Mouse (Mus musculus): Measurements from ENCODE around the gene Slf2.

Slf2 gene

GRCm38 (mm10) chr19:45012219-45012618 is 81.3 kb downstream of the Slf2 start:
- DNase-seq (ENCODE audit: low spot score in 2 of 2) = no peak

DNA sequence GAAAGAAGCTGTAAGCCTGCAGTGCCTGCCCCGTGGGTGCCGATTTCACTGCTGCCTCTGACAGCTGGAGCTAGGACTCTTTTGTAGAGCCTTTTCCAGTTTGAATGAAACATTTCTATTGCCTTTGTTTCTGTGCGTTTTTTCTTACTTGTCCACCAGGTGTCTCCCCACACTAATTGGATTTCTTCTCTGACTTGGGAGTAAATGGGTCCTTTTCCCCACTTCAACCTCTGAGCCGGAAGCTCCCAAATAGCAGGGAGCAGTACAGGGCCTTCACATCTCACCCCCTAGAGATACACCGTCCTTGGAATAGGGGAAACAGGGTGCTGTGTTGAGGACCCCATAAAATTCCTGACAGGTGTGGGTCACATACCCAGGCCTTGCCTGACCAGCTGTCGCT is 81.7 kb downstream of the Slf2 start:
- DNase-seq (ENCODE audit: low spot score in 2 of 2) = no peak

- no peak for DNase-seq (ENCODE audit: low spot score in 2 of 2)
Measured at GRCm38 (mm10) chr19:45013581-45014225, 82.8 kb downstream of the Slf2 start.

DNA sequence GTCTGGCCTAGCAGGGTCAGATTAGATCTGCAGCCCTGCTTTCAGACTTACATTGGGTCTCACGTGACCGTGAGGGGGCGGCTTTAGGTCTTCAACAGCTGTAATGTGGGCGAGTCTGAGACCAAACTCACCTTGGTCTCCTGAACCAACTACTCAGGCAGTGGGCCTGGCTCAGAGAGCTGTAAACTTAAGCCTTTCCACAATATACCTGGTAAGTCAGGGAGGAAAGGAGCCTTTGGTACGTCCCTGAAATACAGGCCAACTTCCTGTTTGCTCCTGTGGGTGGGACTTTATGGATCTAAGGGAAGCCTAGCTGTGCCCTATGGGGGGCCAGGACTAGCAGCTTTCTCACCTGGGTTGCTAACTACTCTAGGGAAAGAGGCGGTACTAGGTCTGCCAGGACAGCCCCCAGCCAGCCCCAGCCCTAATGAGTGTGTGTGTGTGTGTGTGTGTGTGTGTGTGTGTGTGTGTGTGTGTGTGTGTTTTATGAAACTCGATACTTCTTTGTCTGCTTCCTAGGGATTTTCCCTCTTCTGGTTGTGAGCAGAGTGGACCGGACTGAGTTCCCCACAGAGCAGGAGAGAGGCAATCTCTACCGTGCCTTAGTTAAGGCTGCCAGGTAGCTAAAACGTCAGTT is 83.5 kb downstream of the Slf2 start, which contains the start of gene Lzts2:
Gene Lzts2, plus strand, starts transcription at position 80 of the 637 bp plus-strand sequence.
- no peak for DNase-seq (ENCODE audit: low spot score in 2 of 2)

DNA sequence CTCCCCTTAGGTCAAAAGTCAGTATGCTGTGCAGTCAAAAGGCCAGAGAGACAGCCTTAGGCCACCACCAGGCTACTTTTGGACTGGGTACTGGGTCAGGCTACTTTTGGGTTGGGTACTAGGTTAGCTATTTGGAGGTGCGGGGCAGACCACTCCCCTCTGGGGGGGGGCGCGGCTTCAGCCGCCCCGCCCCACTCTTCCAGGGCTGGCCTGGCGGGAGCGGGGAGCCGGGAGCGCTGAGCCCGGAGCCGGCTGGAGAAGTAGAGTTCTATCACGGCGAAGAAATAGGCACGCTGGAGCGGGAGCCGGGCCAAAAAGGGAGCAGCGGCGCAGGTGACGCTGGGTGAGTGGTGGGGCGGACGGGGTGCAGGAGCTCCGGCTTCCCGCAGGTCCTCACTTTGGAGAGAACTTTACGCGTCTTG is 84.0 kb downstream of the Slf2 start:
- no peak for DNase-seq (ENCODE audit: low spot score in 2 of 2)

DNA sequence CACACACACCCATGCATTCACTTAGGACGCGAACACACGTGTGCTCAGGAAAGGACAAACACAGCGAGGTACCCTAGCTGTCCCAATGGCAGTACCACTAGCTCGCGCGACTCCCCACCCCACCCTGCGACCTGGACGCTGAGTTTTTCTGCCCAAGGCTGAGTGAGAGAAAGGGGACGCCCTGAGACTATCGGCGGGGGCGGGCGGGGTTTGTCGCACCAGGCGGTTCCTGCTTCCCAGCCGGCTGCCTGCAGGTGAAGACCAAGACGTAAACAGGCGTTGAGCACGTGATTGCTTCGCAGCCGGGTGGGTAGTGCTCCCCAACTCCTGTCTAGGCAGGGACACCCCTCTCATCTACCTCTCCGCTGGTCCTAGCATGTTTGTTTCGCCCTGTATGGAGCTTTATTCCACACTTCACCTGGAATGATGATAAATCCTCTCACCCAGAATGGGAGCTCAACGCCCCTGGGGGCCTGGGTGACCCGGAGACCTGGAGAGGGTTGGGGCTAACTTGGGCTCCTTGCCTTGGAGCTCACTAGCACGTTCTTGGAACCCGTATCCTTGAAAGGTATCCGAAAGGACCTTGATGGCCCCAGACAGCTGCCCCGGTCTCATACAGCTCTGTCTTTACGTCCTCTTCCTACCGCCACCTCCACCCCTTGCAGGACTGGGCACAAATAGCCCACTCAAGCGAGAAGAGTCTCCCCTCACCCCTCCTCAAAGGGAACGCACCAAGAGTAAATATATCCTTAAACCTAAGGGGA is 84.7 kb downstream of the Slf2 start:
- no peak for DNase-seq (ENCODE audit: low spot score in 2 of 2)

DNA sequence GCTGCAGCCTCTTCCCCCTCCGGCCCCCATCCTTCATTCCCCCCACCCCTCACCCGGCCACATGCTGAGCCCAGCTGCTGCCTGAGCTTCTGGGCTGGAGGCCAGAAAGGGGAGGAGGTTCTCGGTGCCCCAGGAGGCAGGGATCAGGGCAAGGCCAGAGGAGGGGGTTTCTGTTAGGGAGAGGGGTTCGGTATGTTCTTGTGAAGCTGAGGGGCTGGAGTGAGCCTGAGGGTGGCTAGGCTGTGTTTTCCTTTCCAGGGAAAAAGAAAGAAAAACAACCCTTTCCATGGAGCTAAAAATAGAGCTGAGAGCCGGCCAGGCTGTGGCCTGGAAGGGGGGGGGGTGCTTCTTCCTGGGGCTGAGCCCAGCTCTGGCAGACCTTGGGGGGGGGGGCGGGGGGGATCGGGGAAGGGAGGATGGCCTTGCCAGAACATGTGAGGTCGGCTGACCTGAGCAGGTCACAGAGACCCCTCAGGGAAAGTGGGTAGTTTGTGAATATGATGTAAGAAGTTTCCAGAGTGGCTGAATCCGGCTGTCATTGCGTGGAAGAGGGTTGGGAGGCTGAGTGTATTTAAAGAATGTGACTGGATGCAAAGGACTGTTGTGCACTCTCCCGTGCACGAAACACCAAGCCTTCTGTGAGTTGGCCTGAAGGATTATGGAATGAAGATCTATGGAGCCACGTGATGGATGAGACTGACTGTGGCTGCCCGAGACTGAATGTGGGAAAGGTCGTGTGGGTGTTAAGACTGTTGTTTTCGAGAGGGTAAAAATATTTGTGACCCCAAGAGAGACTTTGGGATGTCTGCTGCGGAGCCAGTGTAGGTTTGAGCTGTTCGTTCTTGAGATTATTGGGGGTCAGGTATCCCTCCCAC is 85.6 kb downstream of the Slf2 start:
- DNase-seq (ENCODE audit: low spot score in 2 of 2) = no peak

DNA sequence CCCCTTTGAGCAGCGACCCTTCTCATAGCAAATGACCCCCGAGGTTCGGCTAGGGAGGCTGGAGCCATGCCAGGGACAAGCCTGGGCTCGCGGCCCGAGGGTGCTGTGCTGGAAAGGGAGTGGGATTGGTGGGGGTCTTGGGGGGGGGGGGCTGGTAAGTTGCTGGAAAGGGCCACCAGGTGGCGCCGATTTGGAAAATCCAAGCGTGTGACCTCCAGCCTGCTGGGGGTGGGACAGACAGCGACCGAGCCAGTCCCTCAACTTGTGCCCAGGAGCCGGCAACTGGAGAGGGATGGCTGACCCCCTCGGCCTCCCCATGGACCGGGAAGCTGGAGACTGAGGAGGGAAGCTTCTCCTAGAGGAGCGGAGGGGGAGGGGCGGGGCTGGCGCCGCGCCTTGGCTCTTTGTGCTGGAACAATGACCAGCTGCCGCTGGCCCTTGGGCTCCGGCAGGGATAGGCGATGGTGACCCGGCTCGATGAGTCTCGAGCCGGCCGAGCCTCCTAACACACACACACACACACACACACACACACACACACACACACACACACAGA is 86.3 kb downstream of the Slf2 start:
- DNase-seq (ENCODE audit: low spot score in 2 of 2) = peak; percentile 55 to 65

DNA sequence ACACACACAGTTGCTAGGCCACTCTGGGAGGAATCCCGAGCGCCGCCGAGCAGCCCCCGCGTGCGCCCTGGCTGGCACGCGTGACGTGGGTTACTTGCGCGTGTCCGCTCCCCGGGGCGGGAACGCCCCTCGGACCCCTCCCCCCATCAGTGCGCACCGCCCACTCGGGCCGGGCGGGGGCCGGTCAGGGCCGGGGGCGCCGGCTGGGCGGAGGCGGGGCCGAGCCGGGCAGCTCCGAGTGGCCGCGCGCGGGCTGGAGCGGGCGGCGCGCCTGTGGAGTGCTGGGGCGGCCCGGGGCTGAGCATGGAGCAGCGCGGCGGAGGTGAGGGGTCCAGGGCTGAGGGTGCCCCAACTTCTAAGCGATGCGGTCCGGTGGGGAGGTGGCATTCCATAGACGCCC is 87.0 kb downstream of the Slf2 start:
- DNase-seq (ENCODE audit: low spot score in 2 of 2) = peak; percentile 61 to 62

DNA sequence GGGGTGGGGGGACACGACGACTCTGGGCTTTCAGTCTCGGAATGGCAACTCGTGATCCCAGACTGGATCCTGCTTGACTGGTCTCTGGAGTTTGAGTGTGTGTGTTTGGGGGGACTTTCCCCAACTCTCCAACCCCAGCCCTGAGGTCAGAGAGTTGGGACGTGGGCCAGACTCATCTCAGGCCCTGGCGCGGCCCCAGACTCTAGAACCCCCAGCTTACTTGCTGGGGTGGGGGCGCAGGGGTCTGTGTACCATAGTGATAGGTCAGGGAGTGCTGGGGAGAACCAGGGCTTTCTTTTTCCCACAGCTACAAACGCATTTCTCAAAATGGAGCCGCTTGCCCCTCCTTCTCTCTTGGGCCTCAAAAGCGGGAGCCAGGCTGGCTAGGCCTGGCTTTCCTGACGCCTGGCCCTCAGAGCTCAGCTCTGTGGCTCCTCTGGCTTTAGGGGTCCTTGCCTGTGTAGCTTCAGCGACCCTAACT is 87.4 kb downstream of the Slf2 start:
- DNase-seq (ENCODE audit: low spot score in 2 of 2) = no peak

GRCm38 (mm10) chr19:45020348-45020747 is 89.4 kb downstream of the Slf2 start:
- no peak for DNase-seq (ENCODE audit: low spot score in 2 of 2)

DNA sequence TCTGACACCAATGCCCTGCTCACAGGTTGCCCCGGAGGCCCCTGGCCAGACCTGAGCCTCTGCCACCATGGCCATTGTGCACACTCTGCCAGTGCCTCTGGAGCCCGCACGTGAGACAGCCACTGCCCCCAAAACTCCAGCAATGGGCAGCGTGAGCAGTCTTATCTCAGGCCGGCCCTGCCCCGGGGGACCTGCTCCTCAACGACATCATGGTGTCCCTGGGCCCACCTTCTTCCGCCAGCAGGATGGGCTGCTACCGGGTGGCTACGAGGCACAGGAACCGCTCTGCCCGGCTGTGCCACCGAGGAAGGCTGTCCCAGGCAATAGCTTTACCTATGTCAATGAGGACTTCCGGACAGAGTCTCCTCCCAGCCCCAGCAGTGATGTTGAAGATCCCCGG is 90.4 kb downstream of the Slf2 start:
- DNase-seq (ENCODE audit: low spot score in 2 of 2) = no peak

GRCm38 (mm10) chr19:45023993-45024392 is 93.0 kb downstream of the Slf2 start:
- DNase-seq (ENCODE audit: low spot score in 2 of 2) = no peak

DNA sequence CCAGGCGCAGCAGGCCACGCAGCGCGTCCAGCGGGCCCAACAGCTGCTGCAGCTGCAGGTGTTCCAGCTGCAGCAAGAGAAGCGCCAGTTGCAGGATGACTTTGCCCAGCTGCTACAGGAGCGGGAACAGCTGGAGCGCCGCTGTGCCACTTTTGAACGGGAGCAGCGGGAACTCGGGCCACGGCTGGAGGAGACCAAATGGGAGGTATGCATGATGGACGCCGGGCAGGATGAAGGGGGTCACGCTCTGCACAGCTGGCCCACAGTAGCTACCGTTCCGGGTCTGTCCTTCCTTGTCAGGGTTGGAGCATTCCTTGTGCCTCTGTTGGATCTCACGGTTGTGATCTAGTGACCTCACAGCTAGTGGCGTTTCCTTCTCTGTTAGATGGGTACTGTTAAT is 93.8 kb downstream of the Slf2 start:
- DNase-seq (ENCODE audit: low spot score in 2 of 2) = no peak

DNA sequence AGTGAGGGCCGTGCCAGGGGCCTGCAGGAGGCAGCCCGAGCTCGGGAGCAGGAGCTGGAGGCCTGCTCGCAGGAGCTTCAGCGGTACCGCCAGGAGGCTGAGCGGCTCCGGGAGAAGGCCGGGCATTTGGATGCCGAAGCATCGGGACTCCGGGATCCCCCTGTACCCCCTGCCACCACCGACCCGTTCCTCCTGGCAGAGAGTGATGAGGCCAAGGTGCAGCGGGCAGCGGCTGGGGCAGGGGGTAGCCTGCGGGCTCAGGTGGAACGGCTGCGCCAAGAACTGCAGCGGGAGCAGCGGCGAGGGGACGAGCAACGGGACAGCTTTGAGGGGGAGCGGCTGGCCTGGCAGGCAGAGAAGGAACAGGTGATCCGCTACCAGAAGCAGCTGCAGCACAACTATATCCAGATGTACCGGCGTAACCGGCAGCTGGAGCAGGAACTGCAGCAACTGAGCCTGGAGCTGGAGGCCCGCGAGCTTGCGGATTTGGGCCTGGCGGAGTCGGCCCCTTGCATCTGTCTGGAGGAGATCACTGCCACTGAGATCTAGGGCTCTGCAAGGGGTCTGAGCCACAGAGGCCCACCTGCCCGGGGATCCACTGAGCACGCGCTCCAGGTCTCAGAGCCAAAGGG is 95.1 kb downstream of the Slf2 start:
- no peak for DNase-seq (ENCODE audit: low spot score in 2 of 2)

DNA sequence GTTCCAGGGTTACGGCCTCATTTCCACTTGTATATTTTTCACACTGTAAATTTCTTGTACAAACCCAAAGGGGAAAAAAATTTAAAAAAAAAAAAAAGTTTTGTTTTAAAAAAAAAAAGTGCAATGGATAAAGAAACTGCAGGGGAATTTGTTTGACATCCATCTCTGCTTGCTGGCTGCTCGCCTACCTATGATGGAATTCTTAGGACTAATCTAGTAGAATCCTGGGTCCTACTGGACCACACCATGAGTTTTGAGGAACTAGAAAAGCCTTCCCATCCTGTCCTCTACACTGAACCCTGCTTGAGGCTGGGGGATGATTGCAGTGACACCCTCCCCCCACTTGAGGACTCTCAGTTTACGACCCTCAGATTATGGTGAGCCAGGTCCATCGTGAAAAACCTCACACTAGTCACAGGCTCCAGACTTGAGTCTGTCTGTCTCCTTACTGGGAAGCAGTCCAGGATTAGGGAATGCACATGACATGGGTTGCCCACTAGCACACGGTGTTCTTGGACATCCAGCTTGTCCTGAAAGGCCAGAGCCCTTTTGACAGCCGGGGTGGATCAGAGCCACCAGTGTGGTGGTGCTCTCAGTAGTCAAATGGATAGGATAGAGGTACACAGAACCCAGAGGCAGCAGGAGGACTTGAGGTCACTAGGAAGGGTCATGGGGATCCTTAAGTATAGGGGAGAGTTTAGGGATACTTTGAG is 96.2 kb downstream of the Slf2 start:
- DNase-seq (ENCODE audit: low spot score in 2 of 2) = no peak

DNA sequence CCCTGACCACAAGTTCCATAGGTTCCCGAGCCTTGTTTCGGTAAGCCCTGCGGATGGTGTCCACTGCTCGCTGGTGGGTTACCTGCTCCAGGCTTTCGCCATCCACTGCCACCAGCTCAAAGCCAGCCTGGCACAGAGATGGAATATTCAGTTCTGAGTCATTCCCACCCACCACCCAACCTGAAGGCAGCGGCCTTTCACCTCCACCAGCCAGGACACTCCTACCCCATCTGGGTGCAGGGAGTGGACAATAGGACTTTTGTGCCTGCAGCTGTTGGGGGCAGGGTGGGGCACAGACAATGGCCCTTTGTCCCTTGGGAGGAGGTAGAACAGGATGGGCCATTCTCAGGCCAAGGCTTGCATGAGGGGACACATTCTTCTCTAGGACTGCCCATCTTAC is 96.9 kb downstream of the Slf2 start:
- no peak for DNase-seq (ENCODE audit: low spot score in 2 of 2)

- no peak for DNase-seq (ENCODE audit: low spot score in 2 of 2)
Measured at GRCm38 (mm10) chr19:45028746-45029145, 97.8 kb downstream of the Slf2 start.

DNA sequence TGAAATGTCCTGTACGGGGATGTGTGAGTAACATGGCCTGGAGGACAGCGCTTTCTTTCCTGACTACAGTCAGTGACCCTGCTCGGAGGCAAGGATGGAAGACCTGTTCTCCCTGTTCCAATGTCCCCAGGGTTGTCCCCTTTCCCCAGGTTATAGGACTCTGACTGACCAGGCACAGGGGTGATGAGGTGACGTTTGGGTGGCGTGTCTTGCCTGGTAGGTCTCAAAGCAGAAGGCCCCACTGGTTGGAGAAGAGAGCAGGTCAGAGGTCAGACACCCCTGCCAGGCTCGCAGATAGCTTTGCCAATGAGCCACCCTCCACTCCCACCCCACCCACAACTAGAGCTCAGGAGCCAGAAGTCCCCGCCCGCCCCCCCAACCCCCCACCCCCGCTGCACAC is 98.6 kb downstream of the Slf2 start:
- DNase-seq (ENCODE audit: low spot score in 2 of 2) = no peak

- DNase-seq (ENCODE audit: low spot score in 2 of 2) = no peak
Measured at GRCm38 (mm10) chr19:45030111-45030510, 99.2 kb downstream of the Slf2 start.

Measured in frontal cortex, postnatal 25 days (tissue).